Mouse (Mus musculus): ENCODE results near the gene Mras. TPM values are rescaled to one million over a fixed set of nuclear protein-coding genes. Genes with fewer than 3 reads are reported as not detected.
A peak's percentile ranks its signal among the peaks of the same experiment; 100 is the strongest.

Mras gene
- polyA plus RNA-seq, 1 experiment: 6.0 TPM

- H3K4me3 ChIP-seq (ENCODE audit: low read depth, low read length): no peak overlapping the region
- H3K27me3 ChIP-seq (ENCODE audit: control insufficient read depth, insufficient read depth, low read length, poor library complexity, severe bottlenecking): no peaks in the 10 kb centered on the region
- H3K27ac ChIP-seq (ENCODE audit: insufficient read depth, low read length): peak overlapping the region; percentile 57
- H3K4me1 ChIP-seq (ENCODE audit: control insufficient read depth, insufficient read depth, low read length): peaks cover 8% of the 10 kb centered on the region
- no peak overlapping the region; the same call in 1 of the 2 replicates for H3K9ac ChIP-seq (ENCODE audit: low read depth, poor library complexity, severe bottlenecking)
- H3K9me3 ChIP-seq (replicated peaks; ENCODE audit: control insufficient read depth, insufficient read depth, low read length, poor library complexity, severe bottlenecking): no peaks in the 10 kb centered on the region
- TF ChIP-seq POLR2A (IDR thresholded peaks at IDR 0.05; ENCODE audit: insufficient read depth, low read length): no peak
- no peaks in the 10 kb centered on the region for H3K36me3 ChIP-seq (ENCODE audit: control insufficient read depth, insufficient read depth, low read length, poor library complexity, severe bottlenecking)
Measured at GRCm38 (mm10) chr9:99423692-99424573, 13.2 kb downstream of the Mras start.

GRCm38 (mm10) chr9:99421914-99422313 lies 15.3 kb downstream of the Mras start:
- Histone ChIP-seq H3K27me3 (ENCODE audit: control insufficient read depth, insufficient read depth, low read length, poor library complexity, severe bottlenecking) (no peaks in the 10 kb centered on the region), H3K9ac (ENCODE audit: low read depth, poor library complexity, severe bottlenecking) (no peak overlapping the region), H3K4me3 (ENCODE audit: low read depth, low read length) (no peak overlapping the region), H3K27ac (ENCODE audit: insufficient read depth, low read length) (peak overlapping the region; percentile 18; the same call in 1 of the 2 replicates), H3K36me3 (ENCODE audit: control insufficient read depth, insufficient read depth, low read length, poor library complexity, severe bottlenecking) (no peaks in the 10 kb centered on the region), H3K4me1 (ENCODE audit: control insufficient read depth, insufficient read depth, low read length) (peaks cover 12% of the 10 kb centered on the region), H3K9me3 (replicated peaks; ENCODE audit: control insufficient read depth, insufficient read depth, low read length, poor library complexity, severe bottlenecking) (no peaks in the 10 kb centered on the region)
- TF ChIP-seq CTCF (IDR thresholded peaks at IDR 0.05; ENCODE audit: low read depth, low read length) (no peak), EP300 (IDR thresholded peaks at IDR 0.05; ENCODE audit: insufficient read depth, low read depth, low read length) (no peak), POLR2A (IDR thresholded peaks at IDR 0.05; ENCODE audit: insufficient read depth, low read length) (no peak)

- peak; percentile 91 for TF ChIP-seq EP300 (IDR thresholded peaks at IDR 0.05; ENCODE audit: insufficient read depth, low read depth, low read length)
- no peak for TF ChIP-seq POLR2A (IDR thresholded peaks at IDR 0.05; ENCODE audit: insufficient read depth, low read length)
- Histone ChIP-seq H3K9ac (ENCODE audit: low read depth, poor library complexity, severe bottlenecking) (no peak overlapping the region), H3K36me3 (ENCODE audit: control insufficient read depth, insufficient read depth, low read length, poor library complexity, severe bottlenecking) (no peaks in the 10 kb centered on the region), H3K4me1 (ENCODE audit: control insufficient read depth, insufficient read depth, low read length) (peaks cover 10% of the 10 kb centered on the region), H3K4me3 (ENCODE audit: low read depth, low read length) (no peak overlapping the region), H3K27me3 (ENCODE audit: control insufficient read depth, insufficient read depth, low read length, poor library complexity, severe bottlenecking) (no peaks in the 10 kb centered on the region), H3K27ac (ENCODE audit: insufficient read depth, low read length) (peak overlapping the region; percentile 92), H3K9me3 (replicated peaks; ENCODE audit: control insufficient read depth, insufficient read depth, low read length, poor library complexity, severe bottlenecking) (no peaks in the 10 kb centered on the region)
Measured at GRCm38 (mm10) chr9:99419951-99420701, 17.1 kb downstream of the Mras start.

- Histone ChIP-seq H3K9me3 (replicated peaks; ENCODE audit: control insufficient read depth, insufficient read depth, low read length, poor library complexity, severe bottlenecking) (no peaks in the 10 kb centered on the region), H3K27ac (ENCODE audit: insufficient read depth, low read length) (peak overlapping the region; percentile 75), H3K4me3 (ENCODE audit: low read depth, low read length) (no peak overlapping the region), H3K36me3 (ENCODE audit: control insufficient read depth, insufficient read depth, low read length, poor library complexity, severe bottlenecking) (no peaks in the 10 kb centered on the region), H3K4me1 (ENCODE audit: control insufficient read depth, insufficient read depth, low read length) (peaks cover 10% of the 10 kb centered on the region), H3K27me3 (ENCODE audit: control insufficient read depth, insufficient read depth, low read length, poor library complexity, severe bottlenecking) (no peaks in the 10 kb centered on the region), H3K9ac (ENCODE audit: low read depth, poor library complexity, severe bottlenecking) (no peak overlapping the region)
- TF ChIP-seq CTCF (IDR thresholded peaks at IDR 0.05; ENCODE audit: low read depth, low read length) (no peak), EP300 (IDR thresholded peaks at IDR 0.05; ENCODE audit: insufficient read depth, low read depth, low read length) (0 out of 2 replicates have a peak, but pooled peaks have one; percentile 33), POLR2A (IDR thresholded peaks at IDR 0.05; ENCODE audit: insufficient read depth, low read length) (no peak)
Measured at GRCm38 (mm10) chr9:99418377-99418776, 18.8 kb downstream of the Mras start.

- H3K27me3 ChIP-seq (ENCODE audit: control insufficient read depth, insufficient read depth, low read length, poor library complexity, severe bottlenecking): no peaks in the 10 kb centered on the region
- H3K9ac ChIP-seq (ENCODE audit: low read depth, poor library complexity, severe bottlenecking): 0 out of 2 replicates have a peak overlapping the region, but pooled peaks have one; percentile 22
- H3K4me1 ChIP-seq (ENCODE audit: control insufficient read depth, insufficient read depth, low read length): peaks cover 10% of the 10 kb centered on the region
- H3K4me3 ChIP-seq (ENCODE audit: low read depth, low read length): no peak overlapping the region
- H3K36me3 ChIP-seq (ENCODE audit: control insufficient read depth, insufficient read depth, low read length, poor library complexity, severe bottlenecking): no peaks in the 10 kb centered on the region
- H3K9me3 ChIP-seq (replicated peaks; ENCODE audit: control insufficient read depth, insufficient read depth, low read length, poor library complexity, severe bottlenecking): no peaks in the 10 kb centered on the region
- peak overlapping the region; percentile 75 for H3K27ac ChIP-seq (ENCODE audit: insufficient read depth, low read length)
- TF ChIP-seq EP300 (IDR thresholded peaks at IDR 0.05; ENCODE audit: insufficient read depth, low read depth, low read length) (no peak), POLR2A (IDR thresholded peaks at IDR 0.05; ENCODE audit: insufficient read depth, low read length) (no peak), CTCF (IDR thresholded peaks at IDR 0.05; ENCODE audit: low read depth, low read length) (no peak)
Measured at GRCm38 (mm10) chr9:99417288-99417846, 19.8 kb downstream of the Mras start.

Measured in ES-Bruce4 (cell line).